Mouse (Mus musculus): Measurements from ENCODE around the gene Rpl10l.

The Rpl10l gene

GRCm38 (mm10) chr12:66283991-66284622 lies at the start of gene Rpl10l:
Gene Rpl10l (minus strand): TSS chr12:66284401.
- peak; percentile 42 for DNase-seq (ENCODE audit: low spot score)

- no peak for DNase-seq (ENCODE audit: low spot score)
These were observed 8.3 kb downstream of the Rpl10l start for GRCm38 (mm10) chr12:66275890-66276289.

DNA sequence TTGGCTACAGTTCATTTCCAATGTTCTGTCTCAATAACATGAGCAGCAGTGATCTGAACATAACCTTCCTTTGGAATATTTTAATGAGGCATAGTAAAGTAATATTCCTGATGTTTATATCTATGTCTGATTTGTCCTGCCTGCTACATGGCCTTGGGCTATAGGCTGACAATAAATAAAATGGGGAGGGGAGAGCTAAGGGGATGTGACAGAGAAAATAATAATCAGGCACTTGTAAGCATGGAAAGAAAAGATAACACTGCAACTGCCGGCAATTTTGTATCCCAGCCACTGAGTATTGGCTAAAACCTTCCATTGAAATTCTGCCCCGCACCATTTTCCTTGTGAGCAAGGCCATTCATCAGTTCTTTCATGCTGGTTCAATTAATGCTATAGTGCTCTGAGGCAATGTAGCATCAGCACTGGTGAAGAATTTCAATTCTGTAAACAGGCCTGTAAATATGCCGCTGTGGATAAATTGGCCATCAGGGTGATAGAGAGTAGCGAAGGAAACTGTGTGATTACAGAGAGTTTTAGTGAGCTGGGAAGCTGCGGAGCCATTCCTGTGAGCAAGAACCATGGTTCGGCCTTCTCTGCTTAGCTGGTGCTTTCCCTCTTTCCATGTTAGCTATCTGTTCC lies 38.6 kb downstream of the Rpl10l start:
- no peak for DNase-seq (ENCODE audit: low spot score)

DNA sequence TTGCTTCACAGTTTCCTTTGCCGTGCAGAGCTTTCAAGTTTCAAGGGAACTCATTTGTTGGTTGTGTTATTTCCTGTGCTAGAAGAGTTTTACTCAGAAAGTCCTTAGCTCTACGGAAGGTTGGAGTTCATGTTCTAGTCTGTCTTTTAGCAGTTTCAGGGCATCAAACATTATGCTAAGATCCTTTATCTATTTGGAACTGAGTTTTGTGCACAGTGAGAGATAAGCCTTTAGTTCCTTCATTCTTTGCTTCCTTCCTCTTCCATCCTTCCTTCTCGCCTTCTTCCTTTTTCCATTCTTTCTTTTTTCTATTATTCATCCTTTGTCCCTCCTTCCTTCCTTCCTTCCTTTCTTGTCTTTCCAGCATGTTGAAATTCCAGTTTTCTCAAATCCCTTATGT lies 50.0 kb downstream of the Rpl10l start:
- DNase-seq (ENCODE audit: low spot score), result no peak
